In the genomic region with DNA sequence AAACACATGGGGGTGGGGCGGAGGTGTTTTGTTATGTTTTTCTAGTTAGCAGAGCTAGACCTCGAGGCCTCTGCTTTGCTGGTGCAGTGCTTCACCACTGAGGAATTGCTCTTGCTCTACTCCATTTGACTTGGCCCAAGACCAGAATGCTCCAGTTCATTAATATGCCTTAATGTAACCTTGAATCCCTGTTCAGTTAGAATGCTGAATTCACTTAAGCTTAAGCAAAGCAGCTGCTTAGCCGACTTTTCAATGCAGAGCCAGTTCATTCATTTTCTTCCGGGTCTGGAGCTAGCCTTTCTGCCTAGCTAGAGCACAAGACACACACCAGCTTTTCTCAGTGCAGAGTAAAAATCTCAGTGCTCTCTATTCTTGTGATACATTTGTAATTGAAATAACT, we compare ENCODE assay signal across 11 mouse cellular contexts.
"Had no signal": no experiment of that assay in that cellular context is flagged by ENCODE, and none has a peak within 500 bp of the region (broad histone marks: within the 10 kb centered on the region; RNA-seq: fewer than 3 reads in every experiment).

No protein-coding gene starts in this region.

- H3K4me2 ChIP-seq: limb, embryonic 13.5 days; midbrain, embryonic 12.5 days; neural tube, embryonic 13.5 days had no signal

- DNase-seq: left cerebral cortex, postnatal 4 days; lung, adult 18-20 months; retina, postnatal 1 day; right cerebral cortex, postnatal 4 days; spleen, adult 18-20 months; thymus, adult 18-20 months; thymus, postnatal 14 days had no signal

- H3K9me3 ChIP-seq: limb, embryonic 13.5 days; midbrain, embryonic 12.5 days; neural tube, embryonic 13.5 days had no signal

- H3K9ac ChIP-seq: limb, embryonic 13.5 days; liver, embryonic 14.5 days; midbrain, embryonic 12.5 days; neural tube, embryonic 13.5 days had no signal

- H3K27ac ChIP-seq: limb, embryonic 13.5 days; liver, embryonic 14.5 days; midbrain, embryonic 12.5 days; neural tube, embryonic 13.5 days had no signal

- H3K27me3 ChIP-seq: limb, embryonic 13.5 days; midbrain, embryonic 12.5 days; neural tube, embryonic 13.5 days had no signal

- H3K4me1 ChIP-seq: limb, embryonic 13.5 days; neural tube, embryonic 13.5 days had no signal

- H3K4me3 ChIP-seq: limb, embryonic 13.5 days; midbrain, embryonic 12.5 days; neural tube, embryonic 13.5 days had no signal
